Mouse (Mus musculus) CH12.LX (cell line): Measurements from ENCODE around the gene Acoxl. TPM values are rescaled to one million over a fixed set of nuclear protein-coding genes. Genes with fewer than 3 reads are reported as not detected.

ENCODE experiments used
- DNase-seq: peaks from one replicate; pipeline ENCODE4 v3.0.0-alpha.2; 2013; ENCODE audit errors: extremely low read depth
- H3K27ac ChIP-seq: 2 replicates; pipeline ENCODE4 v1.5.1; 2012; ENCODE audit warnings: low read depth, mild to moderate bottlenecking, control low read depth, moderate library complexity; ENCODE audit not compliant: insufficient read depth
- H3K27me3 ChIP-seq: replicated peaks from 2 replicates; pipeline ENCODE3; 2012; ENCODE audit warnings: inconsistent platforms
- H3K36me3 ChIP-seq, 2 experiments: replicated peaks in 1 of 2; 2 replicates each; pipeline versions ENCODE3 to v1.6.1; 2012; ENCODE audit warnings: inconsistent platforms in 1 of 2, low read length in 1 of 2, mild to moderate bottlenecking in 1 of 2, mixed read lengths in 1 of 2, moderate library complexity in 1 of 2; ENCODE audit not compliant: control insufficient read depth in 1 of 2, insufficient read depth in 1 of 2
- H3K4me1 ChIP-seq, 2 experiments: 2 replicates each; pipeline ENCODE4 v1.6.1; 2012; ENCODE audit warnings: inconsistent platforms in 1 of 2, moderate library complexity in 1 of 2; ENCODE audit not compliant: insufficient read depth in 2 of 2, control insufficient read depth in 1 of 2
- H3K4me2 ChIP-seq: 2 replicates; pipeline ENCODE4 v1.6.1; 2012; ENCODE audit warnings: low read depth, mild to moderate bottlenecking, control low read depth; ENCODE audit not compliant: poor library complexity, insufficient read depth, severe bottlenecking
- H3K4me3 ChIP-seq, 3 experiments: fragments of 150-350 bp in 1 of 3; sonication (generic) in 1 of 3; replicated peaks in 1 of 3; 2 replicates each; pipeline versions ENCODE3 to v1.5.1; 2011 to 2012; ENCODE audit warnings: low read depth in 2 of 3, low read length in 2 of 3, mild to moderate bottlenecking in 2 of 3, moderate library complexity in 2 of 3, control low read depth in 1 of 3, improper control_type of control experiment in 1 of 3, inconsistent platforms in 1 of 3, mixed read lengths in 1 of 3; ENCODE audit not compliant: poor library complexity in 1 of 3
- H3K79me2 ChIP-seq: replicated peaks from 2 replicates; pipeline ENCODE4 v1.6.1; 2012; ENCODE audit warnings: mild to moderate bottlenecking, moderate library complexity; ENCODE audit not compliant: control insufficient read depth, poor library complexity, insufficient read depth, severe bottlenecking; ENCODE audit errors: extremely low read depth
- H3K9ac ChIP-seq: 2 replicates; pipeline ENCODE4 v1.6.1; 2012; ENCODE audit warnings: low read depth, mild to moderate bottlenecking, control low read depth, moderate library complexity; ENCODE audit not compliant: insufficient read depth
- H3K9me3 ChIP-seq: replicated peaks from 2 replicates; pipeline ENCODE3; 2012; ENCODE audit warnings: low read length, inconsistent platforms, mixed read lengths
- BHLHE40 ChIP-seq: IDR thresholded peaks from 2 replicates; pipeline ENCODE4 v1.6.1; 2011; ENCODE audit warnings: mild to moderate bottlenecking, low read depth, low read length, improper control_type of control experiment
- CHD1 ChIP-seq: IDR thresholded peaks from 2 replicates; pipeline ENCODE4 v1.6.1; 2012; ENCODE audit warnings: low read depth, low read length, improper control_type of control experiment, inconsistent platforms
- CTCF ChIP-seq, 2 experiments: IDR thresholded peaks in 1 of 2; conservative IDR thresholded peaks in 1 of 2; 2 replicates each; pipeline ENCODE4 v1.5.1; 2011 to 2012; ENCODE audit warnings: low read depth in 2 of 2, low read length in 2 of 2, improper control_type of control experiment in 1 of 2, inconsistent platforms in 1 of 2, mild to moderate bottlenecking in 1 of 2, moderate library complexity in 1 of 2
- ETS1 ChIP-seq: conservative IDR thresholded peaks from 2 replicates; pipeline ENCODE4 v1.6.1; 2012; ENCODE audit warnings: low read depth, mild to moderate bottlenecking, inconsistent platforms, low read length, improper control_type of control experiment, moderate library complexity
- IRF4 ChIP-seq: IDR thresholded peaks from 2 replicates; pipeline ENCODE4 v1.6.1; 2014; ENCODE audit warnings: low read depth, mild to moderate bottlenecking, inconsistent platforms, low read length, improper control_type of control experiment
- JUN ChIP-seq: IDR thresholded peaks from 2 replicates; pipeline ENCODE4 v1.6.1; 2011; ENCODE audit warnings: low read depth, mild to moderate bottlenecking, low read length, improper control_type of control experiment, moderate library complexity; ENCODE audit not compliant: insufficient read depth
- MAFK ChIP-seq: IDR thresholded peaks from 2 replicates; pipeline ENCODE4 v1.6.1; 2011; ENCODE audit warnings: low read length, improper control_type of control experiment; ENCODE audit not compliant: insufficient replicate concordance
- MAZ ChIP-seq: IDR thresholded peaks from 2 replicates; pipeline ENCODE4 v1.6.1; 2012; ENCODE audit warnings: low read depth, mild to moderate bottlenecking, inconsistent platforms, low read length, improper control_type of control experiment, moderate library complexity
- MYC ChIP-seq: IDR thresholded peaks from 2 replicates; pipeline ENCODE4 v1.6.1; 2011; ENCODE audit warnings: low read depth, mild to moderate bottlenecking, improper control_type of control experiment, low read length
- PAX5 ChIP-seq: IDR thresholded peaks from 2 replicates; pipeline ENCODE4 v1.6.1; 2012; ENCODE audit warnings: low read length, inconsistent platforms, mixed read lengths
- RAD21 ChIP-seq: IDR thresholded peaks from 2 replicates; pipeline ENCODE4 v1.6.1; 2011; ENCODE audit warnings: low read depth, mild to moderate bottlenecking, low read length, improper control_type of control experiment, moderate library complexity
- SMC3 ChIP-seq: IDR thresholded peaks from 2 replicates; pipeline ENCODE4 v1.6.1; 2011; ENCODE audit warnings: low read depth, low read length, improper control_type of control experiment
- TCF12 ChIP-seq: IDR thresholded peaks from 2 replicates; pipeline ENCODE4 v1.6.1; 2014; ENCODE audit warnings: low read depth, mild to moderate bottlenecking, inconsistent platforms, low read length, improper control_type of control experiment
- UBTF ChIP-seq: IDR thresholded peaks from 2 replicates; pipeline ENCODE4 v1.6.1; 2012; ENCODE audit warnings: low read depth, mild to moderate bottlenecking, inconsistent platforms, low read length, improper control_type of control experiment, moderate library complexity
- ZC3H11A ChIP-seq: IDR thresholded peaks from 2 replicates; pipeline ENCODE4 v1.6.1; 2012; ENCODE audit warnings: low read depth, mild to moderate bottlenecking, inconsistent platforms, low read length, improper control_type of control experiment
- ZMIZ1 ChIP-seq: IDR thresholded peaks from 2 replicates; pipeline ENCODE4 v1.6.1; 2012; ENCODE audit warnings: low read depth, mild to moderate bottlenecking, inconsistent platforms, low read length, improper control_type of control experiment
- ZNF384 ChIP-seq: IDR thresholded peaks from 2 replicates; pipeline ENCODE4 v1.6.1; 2012; ENCODE audit warnings: low read depth, low read length, improper control_type of control experiment, inconsistent platforms
- dilution Hi-C: fragments of 300-500 bp; cut with MboI; formaldehyde crosslinking; loops from 2 replicates; pipeline ENCODE4 v1.14.3; 2020; ENCODE audit warnings: low sequenced_read_pairs; ENCODE audit not compliant: extremely low pct_unique_long_range_greater_than_20kb, extremely low pct_ligation_motif_present
- in situ Hi-C: fragments of 300-500 bp; cut with MboI; formaldehyde crosslinking; loops from 3 replicates; pipeline ENCODE4 v1.14.3; 2019; ENCODE audit warnings: low sequenced_read_pairs, low pct_ligation_motif_present, low pct_unique_long_range_greater_than_20kb, mixed read lengths
- polyA plus RNA-seq: library from polyadenylated mRNA; unstranded; fragments of >175 nt; gene quantifications from 2 replicates; pipeline ENCODE4 v1.2.1, GENCODE M21; 2012; ENCODE audit warnings: low read depth; ENCODE audit not compliant: insufficient read length
- total RNA-seq, 2 experiments: library from RNA; depleted of rRNA; stranded (reverse); fragments of 300-350 nt in 1 of 2; fragments of >200 nt in 1 of 2; gene quantifications; 2 replicates each; pipeline ENCODE4 v1.2.3; 2012 to 2014

Acoxl gene
- total and polyA plus RNA-seq, 3 experiments, result 0.25 to 0.43 TPM; not detected in 1

DNA sequence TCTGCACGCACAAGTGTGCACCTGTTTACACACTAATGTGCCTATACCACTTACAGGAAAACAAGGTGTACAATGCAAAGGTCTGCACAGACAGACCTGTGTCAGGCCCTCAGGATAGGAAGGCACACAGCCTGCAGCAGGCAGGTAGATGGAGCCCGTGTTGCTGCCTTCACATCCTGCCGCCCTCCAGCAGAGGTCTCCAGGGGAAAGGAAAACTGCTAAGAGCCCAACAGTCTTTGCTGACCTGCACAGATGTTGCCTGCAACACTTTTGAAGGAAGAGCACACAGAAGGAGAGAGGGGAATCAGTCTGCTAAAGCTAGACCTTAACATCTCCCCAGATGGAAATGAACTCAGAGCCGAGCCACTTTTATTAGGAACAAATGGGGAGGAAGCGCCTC, 240.2 kb downstream of the Acoxl start:
- Histone ChIP-seq H3K4me2 (no peak overlapping the region), H3K9ac (no peak overlapping the region), H3K4me3 (no peak overlapping the region), H3K79me2 (no peaks in the 10 kb centered on the region), H3K9me3 (peaks cover 3% of the 10 kb centered on the region), H3K4me1 (peaks cover under 1 to 5% of the 10 kb centered on the region in 2 experiments; a peak in 3 of 4 replicates), H3K36me3 (no peaks in the 10 kb centered on the region), H3K27me3 (no peaks in the 10 kb centered on the region)
- in situ Hi-C loops, result loop anchor here (25.0 kb wide), 1 partner anchor 192 kb away; no protein-coding TSS in a partner anchor
- peak; percentile 91 for TF ChIP-seq SMC3
- peak; percentile 84 for TF ChIP-seq RAD21
- peak in 1 of 2 experiments; percentile 81; a peak in 2 of 4 replicates for TF ChIP-seq CTCF (conservative IDR thresholded peaks at IDR 0.05 in 1 of 2, IDR thresholded peaks at IDR 0.05 in 1 of 2; ENCODE audit: low read depth in 2 of 2, low read length in 2 of 2)
- peak; percentile 28; the same call in 1 of the 2 replicates for TF ChIP-seq MAFK
- no peak for TF ChIP-seq PAX5
- TF ChIP-seq IRF4, result 0 out of 2 replicates have a peak, but pooled peaks have one; percentile 18
- TF ChIP-seq CHD1, result no peak
- TF ChIP-seq ZMIZ1, result no peak
- peak; percentile 76 for TF ChIP-seq ZC3H11A
- TF ChIP-seq TCF12, result 0 out of 2 replicates have a peak, but pooled peaks have one; percentile 22
- TF ChIP-seq, all 38 proteins: peak for 7
- dilution Hi-C loops, result no loop called here
- no peak for DNase-seq
- no peak overlapping the region for H3K27ac ChIP-seq

DNA sequence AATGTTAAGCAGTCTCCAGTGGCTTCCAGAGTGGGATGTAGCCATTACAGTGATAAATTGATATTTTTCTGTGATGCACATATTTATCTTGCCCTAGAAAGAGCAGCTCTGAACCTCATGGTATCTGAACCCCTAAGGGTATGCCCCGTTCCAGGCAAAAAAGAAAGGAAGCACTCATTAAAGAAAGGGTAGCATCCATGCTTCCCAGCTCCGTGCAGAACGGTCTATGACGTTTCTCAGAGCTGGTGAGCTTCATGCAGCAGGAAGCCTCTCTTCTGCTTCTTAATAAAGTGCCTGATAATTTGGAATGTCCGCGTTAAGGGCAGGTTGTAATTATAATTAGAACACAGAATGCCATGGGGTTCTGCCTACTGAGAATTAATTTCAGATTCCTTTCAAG, 240.6 kb downstream of the Acoxl start:
- in situ Hi-C loops, result loop anchor here (25.0 kb wide), 1 partner anchor 192 kb away; no protein-coding TSS in a partner anchor
- no peaks in the 10 kb centered on the region for H3K36me3 ChIP-seq
- H3K4me3 ChIP-seq, result no peak overlapping the region
- no peak overlapping the region for H3K4me2 ChIP-seq
- H3K27me3 ChIP-seq, result no peaks in the 10 kb centered on the region
- DNase-seq, result no peak
- H3K27ac ChIP-seq, result no peak overlapping the region
- peaks cover 0 to 9% of the 10 kb centered on the region in 2 experiments; a peak in 1 of 4 replicates for H3K4me1 ChIP-seq
- no peak overlapping the region for H3K9ac ChIP-seq
- TF ChIP-seq JUN (no peak), RAD21 (no peak), ETS1 (no peak), TCF12 (no peak), CTCF (conservative IDR thresholded peaks at IDR 0.05 in 1 of 2, IDR thresholded peaks at IDR 0.05 in 1 of 2; ENCODE audit: low read depth in 2 of 2, low read length in 2 of 2) (no peak), UBTF (no peak), BHLHE40 (no peak), IRF4 (no peak), MAZ (no peak), ZNF384 (no peak), ZMIZ1 (no peak), MYC (no peak)
- dilution Hi-C loops, result no loop called here
- no peaks in the 10 kb centered on the region for H3K79me2 ChIP-seq
- peaks cover 3% of the 10 kb centered on the region for H3K9me3 ChIP-seq
